In genomic region chrX:97748251-97749016, GRCm38 (mm10) we compare ENCODE assay signal across 19 mouse cellular contexts.
DNase-seq lines count a peak whose midpoint lies in the region; ATAC-seq and TF ChIP-seq lines count a peak whose summit lies in the region.
"Had no signal": no experiment of that assay in that cellular context is flagged by ENCODE, and none has a peak within 500 bp of the region (broad histone marks: within the 10 kb centered on the region; RNA-seq: fewer than 3 reads in every experiment).

No protein-coding gene starts in this region.

- H3K4me2 ChIP-seq in kidney, embryonic 15.5 days = no peak overlapping the region
- H3K4me2 ChIP-seq: embryonic facial prominence, embryonic 13.5 days; limb, embryonic 13.5 days; neural tube, embryonic 12.5 days had no signal

- WGBS in kidney, adult 2 months = 42% methylated on average over 3 of the region's 3 CpGs
- WGBS in kidney, embryonic 15.5 days = 79% methylated on average over 3 of the region's 3 CpGs

- H3K9ac ChIP-seq in kidney, embryonic 15.5 days = no peak overlapping the region
- H3K9ac ChIP-seq: embryonic facial prominence, embryonic 13.5 days; limb, embryonic 13.5 days; neural tube, embryonic 12.5 days had no signal

- peak; percentile 3 to 47 for DNase-seq in gastrocnemius, adult 8-10 months (ENCODE audit: low spot score in 2 of 2)
- DNase-seq in gastrocnemius, postnatal 14 days = no peak
- DNase-seq in kidney, adult 2 months = peak; percentile 80
- DNase-seq in adrenal gland, postnatal 14 days = peak; percentile 59
- DNase-seq in testis, postnatal 10 days (ENCODE audit: low spot score) = peak; percentile 36
- no peak for DNase-seq in lung, postnatal 36 days
- DNase-seq: cerebellum, adult 9-11 months; heart, postnatal 10 days; layer of hippocampus, adult 9-11 months; lung, postnatal 14 days; right cerebral cortex, postnatal 14 days; thymus, postnatal 25 days had no signal

- no peaks in the 10 kb centered on the region for H3K27me3 ChIP-seq in kidney, adult 2 months (replicated peaks; ENCODE audit: control insufficient read depth, insufficient read depth, low read length)
- H3K27me3 ChIP-seq in kidney, embryonic 15.5 days = no peaks in the 10 kb centered on the region
- H3K27me3 ChIP-seq: embryonic facial prominence, embryonic 13.5 days; limb, embryonic 13.5 days; neural tube, embryonic 12.5 days had no signal

- H3K9me3 ChIP-seq in kidney, embryonic 15.5 days (replicated peaks) = no peaks in the 10 kb centered on the region
- H3K9me3 ChIP-seq: embryonic facial prominence, embryonic 13.5 days; limb, embryonic 13.5 days; neural tube, embryonic 12.5 days had no signal

- no peak for TF ChIP-seq CTCF in kidney, adult 2 months (conservative IDR thresholded peaks at IDR 0.05; ENCODE audit: insufficient read depth, insufficient read length, low read depth, low read length)

- H3K4me1 ChIP-seq in kidney, adult 2 months (ENCODE audit: control insufficient read depth, insufficient read depth, low read length) = no peaks in the 10 kb centered on the region
- H3K4me1 ChIP-seq in kidney, embryonic 15.5 days = no peaks in the 10 kb centered on the region
- H3K4me1 ChIP-seq: embryonic facial prominence, embryonic 13.5 days; limb, embryonic 13.5 days; neural tube, embryonic 12.5 days had no signal

- H3K4me3 ChIP-seq in kidney, adult 2 months (ENCODE audit: insufficient read depth, low read depth, low read length) = no peak overlapping the region
- H3K4me3 ChIP-seq in kidney, embryonic 15.5 days (replicated peaks) = no peak overlapping the region
- H3K4me3 ChIP-seq: embryonic facial prominence, embryonic 13.5 days; heart, adult 2 months; limb, embryonic 13.5 days; neural tube, embryonic 12.5 days had no signal

- TF ChIP-seq POLR2A in kidney, adult 2 months (IDR thresholded peaks at IDR 0.05; ENCODE audit: low read depth, low read length) = no peak

- intact Hi-C loops in gastrocnemius, postnatal 14 days (cut with DNase I; ENCODE audit: low total_unique reads) = no loop called here

- peak overlapping the region; percentile 76 for H3K27ac ChIP-seq in kidney, adult 2 months (ENCODE audit: insufficient read depth, low read depth, low read length)
- no peak overlapping the region for H3K27ac ChIP-seq in kidney, embryonic 15.5 days
- H3K27ac ChIP-seq: embryonic facial prominence, embryonic 13.5 days; heart, adult 2 months; limb, embryonic 13.5 days; neural tube, embryonic 12.5 days had no signal

- no peak for ATAC-seq in kidney, embryonic 15.5 days (replicated peaks; ENCODE audit: low FRiP score)
- ATAC-seq: hindbrain, embryonic 16.5 days; intestine, postnatal 0 days had no signal

- H3K36me3 ChIP-seq in kidney, adult 2 months (ENCODE audit: control insufficient read depth, insufficient read depth, low read length) = no peaks in the 10 kb centered on the region
- H3K36me3 ChIP-seq in kidney, embryonic 15.5 days = no peaks in the 10 kb centered on the region
- H3K36me3 ChIP-seq: embryonic facial prominence, embryonic 13.5 days; limb, embryonic 13.5 days; neural tube, embryonic 12.5 days had no signal

Comparison
In these comparisons a context has a peak if more than half of its experiments do, and no peak if none do; other contexts are left out.
1. DNase-seq: peak in gastrocnemius, adult 8-10 months (2 of 2), kidney, adult 2 months (single experiment), adrenal gland, postnatal 14 days (single experiment) and testis, postnatal 10 days (single experiment); none in gastrocnemius, postnatal 14 days (single experiment) and lung, postnatal 36 days (single experiment).